Comparison of ENCODE assay signal across 13 mouse cellular contexts in genomic region chr2:160361442-160362121, GRCm38 (mm10). TPM values are rescaled to one million over a fixed set of nuclear protein-coding genes. Genes with fewer than 3 reads are reported as not detected.
DNase-seq lines count a peak whose midpoint lies in the region; ATAC-seq and TF ChIP-seq lines count a peak whose summit lies in the region.
"Had no signal": no experiment of that assay in that cellular context is flagged by ENCODE, and none has a peak within 500 bp of the region (broad histone marks: within the 10 kb centered on the region; RNA-seq: fewer than 3 reads in every experiment).

No protein-coding gene starts in this region.

- peak; percentile 77 for ATAC-seq in granulocyte monocyte progenitor cell, adult 5-6 weeks (replicated peaks; ENCODE audit: poor library complexity, severe bottlenecking)
- ATAC-seq in hindbrain, postnatal 0 days, result no peak
- peak; percentile 80 for ATAC-seq in megakaryocyte progenitor cell, adult 5-6 weeks (replicated peaks; ENCODE audit: poor library complexity)
- ATAC-seq: activated CD4-positive, CD25-positive, alpha-beta regulatory T cell, adult 4 months; forebrain, embryonic 15.5 days had no signal

- H3K9ac ChIP-seq in hindbrain, postnatal 0 days (replicated peaks; ENCODE audit: low read length), result no peak overlapping the region
- H3K9ac ChIP-seq: forebrain, embryonic 15.5 days; limb, embryonic 12.5 days had no signal

- no peak for TF ChIP-seq CTCF in hindbrain, postnatal 0 days (IDR thresholded peaks at IDR 0.05; ENCODE audit: low read depth)

- WGBS in hindbrain, postnatal 0 days, result 24% methylated on average over 16 of the region's 16 CpGs

- H3K4me1 ChIP-seq in hindbrain, postnatal 0 days (ENCODE audit: insufficient read depth, low read length), result no peaks in the 10 kb centered on the region; the same call in 1 of the 2 replicates

- H3K36me3 ChIP-seq in hindbrain, postnatal 0 days (ENCODE audit: insufficient read depth, low read length), result no peaks in the 10 kb centered on the region
- H3K36me3 ChIP-seq: forebrain, embryonic 15.5 days; G1E; limb, embryonic 12.5 days had no signal

- 0 out of 2 replicates have a peak overlapping the region, but pooled peaks have one; percentile 16 for H3K4me2 ChIP-seq in hindbrain, postnatal 0 days (ENCODE audit: low read depth, low read length)
- H3K4me2 ChIP-seq: forebrain, embryonic 15.5 days; limb, embryonic 12.5 days had no signal

- H3K4me3 ChIP-seq in hindbrain, postnatal 0 days (ENCODE audit: low read length), result no peak overlapping the region
- H3K4me3 ChIP-seq: forebrain, embryonic 15.5 days; limb, embryonic 12.5 days had no signal

- no peak overlapping the region for H3K27ac ChIP-seq in hindbrain, postnatal 0 days
- H3K27ac ChIP-seq: forebrain, embryonic 15.5 days; limb, embryonic 12.5 days had no signal

- peak; percentile 35 for DNase-seq in layer of hippocampus, adult 11-12 months (ENCODE audit: low spot score)
- DNase-seq in layer of hippocampus, postnatal 10 days (ENCODE audit: low spot score in 2 of 2), result no peak
- no peak for DNase-seq in hindbrain, postnatal 0 days (ENCODE audit: low spot score)
- DNase-seq in B cell, adult 2 months, result no peak
- no peak for DNase-seq in frontal cortex, adult 2 months (ENCODE audit: extremely low spot score in 1 of 2, low spot score in 1 of 2)
- DNase-seq: thymus, adult 2 months had no signal

- no peaks in the 10 kb centered on the region for H3K9me3 ChIP-seq in hindbrain, postnatal 0 days (ENCODE audit: low read length)
- H3K9me3 ChIP-seq: forebrain, embryonic 15.5 days; limb, embryonic 12.5 days had no signal

- H3K27me3 ChIP-seq in hindbrain, postnatal 0 days (ENCODE audit: insufficient read depth, low read length), result peaks cover 64% of the 10 kb centered on the region

RNA-seq across cellular contexts. Expression of gene Mafb, which starts 5.3 kb away (rescaled TPM):
- total RNA-seq in layer of hippocampus, postnatal 10 days (2021), result 10 to 100 TPM; 12.0 to 12.2 TPM
- total RNA-seq in granulocyte monocyte progenitor cell, adult 5-6 weeks (2014; fragmentation: Nextera tagmentation), result not detected in 2 replicates
- 0.39 TPM in 1 of 2 replicates, not detected in the other for total RNA-seq in granulocyte monocyte progenitor cell, adult 5-6 weeks (2017)
- total RNA-seq in hindbrain, postnatal 0 days (2014; rRNA removed), result 12.4 and 19.4 TPM in 2 replicates
- polyA plus RNA-seq in hindbrain, postnatal 0 days (2015; fragmentation: Nextera tagmentation; extraction: Ambion mirVana), result 13.9 and 14.6 TPM in 2 replicates
- 0.39 and 0.83 TPM in 2 replicates for total RNA-seq in megakaryocyte progenitor cell, adult 5-6 weeks (2015)
- total RNA-seq in megakaryocyte progenitor cell, adult 5-6 weeks (2017), result 0.08 and 0.14 TPM in 2 replicates
- polyA plus RNA-seq in frontal cortex, adult 2 months (2012; rRNA removed), result 7.2 and 8.8 TPM in 2 replicates
- polyA plus RNA-seq: activated CD4-positive, CD25-positive, alpha-beta regulatory T cell, adult 4 months; G1E had no signal

RNA-seq across cellular contexts. Expression of gene Gm826, which starts 27.6 kb away (rescaled TPM):
- under 1 TPM in 1 of 2 experiments, not detected in 1; 0.73 TPM for total RNA-seq in layer of hippocampus, postnatal 10 days (2021)
- not detected in 2 replicates for total RNA-seq in granulocyte monocyte progenitor cell, adult 5-6 weeks (2014; fragmentation: Nextera tagmentation)
- not detected in 2 replicates for total RNA-seq in granulocyte monocyte progenitor cell, adult 5-6 weeks (2017)
- total RNA-seq in hindbrain, postnatal 0 days (2014; rRNA removed), result 1.1 TPM in 1 of 2 replicates, not detected in the other
- not detected in 2 replicates for polyA plus RNA-seq in hindbrain, postnatal 0 days (2015; fragmentation: Nextera tagmentation; extraction: Ambion mirVana)
- not detected in 2 replicates for total RNA-seq in megakaryocyte progenitor cell, adult 5-6 weeks (2015)
- total RNA-seq in megakaryocyte progenitor cell, adult 5-6 weeks (2017), result not detected in 2 replicates
- polyA plus RNA-seq in frontal cortex, adult 2 months (2012; rRNA removed), result 0.32 and 0.50 TPM in 2 replicates
- total RNA-seq: G1E; megakaryocyte-erythroid progenitor cell, adult 5-6 weeks had no signal
- polyA plus RNA-seq: activated CD4-positive, CD25-positive, alpha-beta regulatory T cell, adult 4 months; G1E; limb, embryonic 12.5 days had no signal
